Mouse (Mus musculus) spleen, postnatal 4 days (tissue): ENCODE data around the gene 4930524B15Rik.
"Not testable (repeated sequence)": the region's sequence is repeated elsewhere in the genome, so short reads cannot be mapped to it uniquely, and the experiment has no call there.

Experiments used
- DNase-seq, 2 experiments: peaks; one replicate each; pipeline ENCODE4 v3.0.0; 2022; ENCODE audit warnings: low spot score in 2 of 2

4930524B15Rik gene

DNA sequence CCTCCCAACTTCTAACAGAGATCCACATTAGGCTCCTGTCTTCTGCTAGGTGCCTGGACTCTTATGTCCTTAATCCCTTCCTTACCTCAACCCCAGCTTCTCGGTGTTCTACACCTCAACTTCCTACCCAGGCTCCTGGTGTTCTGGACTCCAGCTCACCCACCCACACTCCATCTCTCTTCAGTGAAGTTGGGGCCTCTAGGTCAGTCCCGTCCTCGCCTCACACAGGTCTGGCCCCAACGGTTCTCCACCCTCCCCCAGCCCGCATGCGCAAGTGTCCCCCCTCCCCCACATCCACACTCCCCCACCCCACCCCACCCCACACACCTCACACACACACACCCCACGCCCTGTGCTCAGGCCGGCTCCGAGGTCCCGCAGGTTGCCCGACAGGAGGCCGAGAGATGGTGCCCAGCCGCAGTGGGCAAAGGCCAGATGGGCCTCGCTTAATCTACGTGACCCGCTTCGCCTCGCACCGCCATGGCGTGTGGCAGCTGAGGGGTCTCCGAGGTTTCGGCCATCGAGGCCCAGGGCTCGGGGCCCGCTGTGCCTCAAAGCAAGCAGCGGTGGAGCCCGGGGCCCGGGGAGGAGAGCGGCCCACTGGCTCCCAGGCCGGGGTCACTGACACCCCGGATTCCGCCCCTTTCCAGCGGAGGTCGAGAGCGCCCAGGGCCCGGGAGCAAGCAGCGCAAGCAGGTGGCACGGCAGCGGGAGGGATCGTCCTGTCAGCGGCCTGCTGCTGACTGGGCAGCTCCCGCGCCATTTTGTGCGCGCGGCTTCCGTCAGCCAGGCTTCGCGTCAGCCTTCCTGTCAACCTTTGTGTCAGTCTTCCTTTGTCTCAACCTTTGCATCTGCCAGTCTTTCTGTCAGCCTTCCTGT, at the start of gene 4930524B15Rik:
4930524B15Rik (plus strand) TSS at position 337 of the 879 bp plus-strand sequence.
- no peak for DNase-seq

DNA sequence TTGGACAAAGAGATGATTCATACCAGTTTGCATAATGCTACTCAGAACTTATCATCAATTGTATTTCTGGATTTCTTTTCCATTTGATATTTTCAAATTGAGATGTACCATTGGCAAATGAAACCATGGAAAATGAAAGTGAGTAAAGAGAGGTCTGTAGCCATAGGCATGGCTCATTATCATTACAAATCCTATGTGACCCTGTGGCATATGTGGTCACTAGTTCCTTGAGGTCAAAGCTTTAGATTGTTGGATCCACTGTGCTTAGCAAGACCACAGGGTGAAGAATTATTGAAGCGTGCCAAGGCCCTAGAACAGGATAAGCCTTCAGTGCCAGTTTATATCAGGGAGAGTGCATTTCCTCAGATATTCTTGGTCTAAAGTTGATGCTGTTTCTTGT, 47.6 kb upstream of the 4930524B15Rik start:
- DNase-seq: no peak

DNA sequence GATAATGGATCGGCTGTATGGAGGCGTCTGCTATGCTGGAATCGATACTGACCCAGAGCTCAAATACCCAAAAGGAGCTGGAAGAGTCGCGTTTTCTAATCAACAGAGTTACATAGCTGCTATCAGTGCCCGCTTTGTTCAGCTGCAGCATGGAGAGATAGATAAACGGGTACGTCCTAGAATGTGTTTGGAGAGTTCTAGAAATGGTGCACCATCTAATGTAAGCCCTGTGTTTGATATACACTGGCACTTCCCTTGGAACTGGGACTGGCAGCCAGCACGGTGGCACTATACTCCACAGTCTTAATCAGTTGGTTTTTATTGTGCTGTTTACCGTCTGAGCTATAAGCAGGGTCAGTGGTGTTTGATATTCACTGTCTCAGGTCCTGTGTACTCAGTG, 35.3 kb upstream of the 4930524B15Rik start:
- no peak for DNase-seq

DNA sequence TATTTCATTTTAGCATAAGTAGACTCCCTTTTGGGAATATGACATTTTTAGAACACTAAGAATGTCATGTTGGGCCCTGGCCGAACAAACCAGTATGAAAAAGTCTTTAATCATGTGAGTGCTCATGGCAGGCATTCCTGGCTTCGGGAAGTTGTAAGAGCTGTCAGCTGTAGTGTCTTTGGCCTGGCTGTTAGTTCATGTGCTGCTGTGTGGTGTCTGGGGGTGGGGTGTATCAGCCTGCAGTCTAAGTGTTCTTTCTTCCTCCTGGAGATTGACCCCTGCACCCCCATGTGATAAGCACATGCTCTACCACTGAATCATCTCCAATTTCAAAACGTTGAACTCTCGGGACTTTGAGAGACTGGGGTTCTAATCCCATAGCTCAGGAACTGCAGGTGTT, 29.7 kb upstream of the 4930524B15Rik start:
- no peak for DNase-seq

DNA sequence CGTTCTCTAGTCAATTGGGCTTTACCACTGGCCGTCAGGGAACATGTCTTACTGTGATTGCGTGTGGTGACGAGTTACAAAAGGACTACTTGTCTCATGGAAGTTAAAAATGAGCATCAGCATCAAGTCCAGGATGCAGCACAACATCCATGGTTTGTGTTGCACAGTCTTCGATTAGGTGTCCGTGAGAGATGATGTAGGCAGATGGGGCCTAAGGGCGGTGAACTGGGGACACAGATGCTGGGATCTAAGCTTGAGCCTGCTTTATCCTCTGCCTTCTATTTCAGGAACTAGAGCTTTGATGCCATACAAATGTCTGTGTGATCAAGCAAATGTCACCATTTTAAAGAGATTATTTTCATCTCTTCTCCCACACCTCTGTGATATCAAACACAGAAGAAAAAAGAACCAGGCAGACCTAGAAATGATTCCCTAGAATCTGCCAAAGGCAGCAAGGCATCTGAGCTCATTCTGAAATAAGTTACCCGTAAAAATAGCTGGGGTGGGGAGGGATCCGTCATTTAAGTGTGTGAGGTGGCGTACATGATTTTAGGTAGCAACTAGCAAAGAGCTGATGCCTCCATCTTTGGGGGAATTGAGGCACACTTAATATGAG, 28.4 kb upstream of the 4930524B15Rik start:
- no peak for DNase-seq

DNA sequence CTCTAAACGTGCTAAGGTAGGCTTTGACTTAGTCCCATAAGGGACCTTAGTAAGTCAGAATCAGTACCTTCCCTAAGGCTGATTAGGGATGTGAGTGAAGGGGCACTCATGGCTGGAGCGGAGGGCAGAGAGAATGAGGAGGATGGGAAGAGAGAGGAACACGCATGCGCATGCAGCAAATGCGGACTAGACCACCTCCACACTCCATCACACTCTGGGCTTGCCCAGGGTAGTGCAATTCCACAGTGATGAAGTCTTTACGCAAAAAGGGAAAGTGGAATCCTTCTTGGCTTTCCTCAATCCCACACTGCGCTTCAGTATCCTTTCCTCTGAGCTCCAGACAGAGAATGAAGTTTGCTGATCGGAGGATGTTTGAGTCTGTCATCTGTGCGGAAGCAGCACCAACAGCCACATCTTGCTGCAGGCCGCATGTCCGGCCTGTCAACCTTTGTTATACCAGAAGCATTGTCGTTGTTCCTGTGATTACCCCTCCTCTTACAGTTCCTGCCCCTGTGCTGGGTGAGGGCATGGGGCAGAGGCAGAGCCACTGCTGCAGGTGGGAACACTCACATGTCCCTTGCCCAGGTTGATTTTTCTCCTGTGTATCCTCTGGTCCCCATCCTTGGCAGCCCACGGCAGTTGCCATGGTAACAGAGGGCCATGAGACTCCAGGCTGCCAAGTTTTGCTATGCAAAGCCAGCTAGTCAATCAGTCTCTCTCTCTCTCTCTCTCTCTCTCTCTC, 24.3 kb upstream of the 4930524B15Rik start:
- no peak for DNase-seq

DNA sequence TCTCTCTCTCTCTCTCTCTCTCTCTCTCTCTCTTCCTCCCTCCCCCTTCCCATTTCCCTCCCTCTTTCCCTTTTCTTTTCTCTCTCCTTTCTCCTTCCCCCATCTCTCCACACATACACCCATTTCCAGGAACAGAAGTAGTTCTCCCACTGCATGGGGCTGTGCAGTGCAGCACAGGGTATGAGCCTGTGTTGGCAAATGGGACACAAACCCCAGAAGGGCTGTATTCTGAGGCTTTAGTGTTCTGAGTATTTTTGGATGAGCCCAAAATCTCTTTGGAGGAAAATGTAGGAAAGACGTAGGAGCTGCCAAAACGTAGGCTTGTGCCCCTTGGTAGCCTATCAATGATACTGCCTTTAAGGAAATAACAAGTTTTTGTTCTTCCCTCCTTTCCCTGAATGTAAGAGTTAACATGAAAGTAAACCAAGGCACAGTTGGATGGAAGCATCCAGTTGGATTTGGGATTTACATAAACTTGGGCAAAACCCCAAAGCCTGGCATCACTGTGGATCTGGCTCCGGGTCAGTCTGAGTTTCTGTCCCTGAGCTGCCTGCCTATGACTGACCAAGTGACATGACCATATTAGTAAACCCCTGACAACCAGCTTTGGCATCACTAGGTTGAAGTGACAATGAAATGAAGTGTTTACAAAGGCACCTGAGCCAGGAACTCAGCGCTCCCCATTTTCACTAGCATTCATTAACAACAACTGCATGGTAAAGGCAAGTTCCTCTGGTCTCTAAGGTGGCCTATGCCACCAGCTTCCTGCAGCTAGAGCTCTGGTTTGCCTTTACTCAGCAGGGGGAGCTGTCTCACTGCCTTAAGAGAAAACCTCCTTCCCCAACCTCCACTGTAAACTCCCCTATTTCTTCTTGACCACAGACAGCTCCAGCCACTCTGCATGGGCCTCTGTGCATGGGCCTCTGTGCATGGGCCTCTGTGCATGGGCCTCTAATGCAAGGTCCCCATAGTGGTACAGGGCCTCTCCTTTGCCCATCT, 23.5 kb upstream of the 4930524B15Rik start:
- no peak for DNase-seq

DNA sequence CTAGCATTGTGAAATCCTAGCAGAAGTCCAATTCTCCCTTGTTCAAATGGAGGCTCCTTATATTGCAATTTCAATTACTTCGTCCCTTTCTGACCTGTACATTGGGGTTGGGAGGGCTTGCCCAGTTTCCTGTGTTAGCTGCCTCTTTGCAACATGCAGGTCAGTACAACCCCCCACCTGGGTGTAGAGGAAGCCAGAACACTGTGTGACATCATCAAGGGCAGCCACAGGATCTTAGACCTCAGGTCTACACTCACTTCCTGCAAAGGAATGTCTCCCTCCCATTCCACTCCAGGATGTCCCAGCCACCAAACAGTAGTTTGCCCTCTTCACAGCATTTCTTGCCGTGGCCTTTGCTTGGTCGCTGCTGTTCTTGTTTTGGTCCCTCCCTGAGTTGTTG, 19.9 kb upstream of the 4930524B15Rik start:
- DNase-seq: no peak

DNA sequence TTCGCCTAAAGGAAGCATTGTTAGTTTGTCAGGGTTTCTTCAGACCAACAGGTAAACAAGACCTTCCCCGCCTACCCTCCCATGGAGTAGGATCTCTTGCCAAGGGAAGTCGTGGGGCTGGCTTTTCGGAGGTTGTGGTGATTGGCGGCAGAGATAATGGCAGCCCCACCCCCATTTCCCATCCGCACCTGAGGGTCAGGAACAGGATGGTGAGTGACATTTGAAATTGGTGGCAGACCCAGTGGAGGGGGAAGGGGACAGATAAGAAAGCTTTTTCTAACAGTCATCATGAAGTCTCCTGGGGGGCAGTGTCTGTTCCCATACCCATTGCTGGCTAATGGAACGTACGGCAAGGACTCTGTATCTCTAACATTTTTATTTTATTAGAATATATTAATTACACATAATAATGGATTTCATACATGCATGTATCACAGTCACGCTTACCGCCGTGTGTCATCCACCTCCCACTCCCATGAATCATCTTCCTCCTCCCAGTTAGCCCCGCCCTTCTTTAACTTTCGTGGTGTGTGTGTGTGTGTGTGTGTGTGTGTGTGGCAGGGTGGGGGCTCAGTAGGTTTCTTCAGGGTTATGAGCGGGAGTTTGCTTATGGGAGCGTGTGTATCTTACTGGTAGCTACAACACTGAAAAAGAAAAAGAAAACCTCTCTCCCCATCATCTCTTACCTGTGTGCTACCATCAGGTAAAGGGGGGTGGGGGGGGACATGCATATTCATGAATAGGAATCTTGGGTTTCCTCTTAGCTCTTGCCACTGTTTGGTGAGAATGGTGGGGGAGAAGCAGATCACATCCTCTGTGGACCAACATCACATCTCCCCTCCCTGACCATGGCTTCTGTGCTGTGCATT, 16.7 kb upstream of the 4930524B15Rik start:
- DNase-seq: peak in 1 of 2 experiments; percentile 53

DNA sequence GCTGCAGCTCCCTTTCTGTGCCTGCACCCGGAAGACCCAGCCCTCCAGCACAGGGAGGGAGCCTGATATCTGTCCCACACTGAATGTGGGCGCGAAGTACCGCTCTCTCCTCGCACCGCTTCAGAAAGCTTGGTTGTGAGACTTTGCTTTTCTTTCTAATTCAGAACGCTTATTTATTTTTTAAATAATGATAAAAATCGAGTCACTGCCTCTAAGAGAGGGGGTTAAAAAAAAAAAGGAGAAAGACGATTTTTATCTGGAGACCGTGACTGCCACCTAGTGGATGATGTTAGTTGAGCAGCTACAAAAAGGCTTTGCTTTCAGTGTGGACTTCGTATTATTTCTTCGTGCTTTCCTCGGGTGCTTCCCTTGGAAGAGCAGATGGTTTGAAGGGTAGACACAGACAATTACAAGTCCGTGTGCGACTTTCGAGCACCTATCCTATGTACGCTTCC, 16.0 kb upstream of the 4930524B15Rik start:
- DNase-seq: peak; percentile 65 to 83

DNA sequence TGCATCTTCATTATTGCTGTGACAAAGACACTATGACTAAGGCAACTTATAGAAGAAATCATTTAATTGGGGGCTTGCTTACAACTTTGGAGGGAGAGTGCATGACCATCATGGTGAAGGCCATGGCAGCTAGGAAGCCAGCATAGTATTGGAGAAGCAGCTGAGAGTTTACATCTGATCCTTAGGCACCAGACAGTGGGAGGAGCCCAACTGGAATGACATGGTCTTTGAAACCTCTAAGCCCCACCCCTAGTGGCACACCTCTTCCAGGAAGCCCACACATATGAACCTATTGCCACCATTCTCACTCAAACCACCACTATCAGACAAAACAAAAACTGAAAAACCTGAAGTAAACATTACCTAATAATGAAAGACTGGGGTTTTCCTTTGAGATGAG, 5.3 kb upstream of the 4930524B15Rik start:
- peak in 1 of 2 experiments; percentile 14 for DNase-seq

DNA sequence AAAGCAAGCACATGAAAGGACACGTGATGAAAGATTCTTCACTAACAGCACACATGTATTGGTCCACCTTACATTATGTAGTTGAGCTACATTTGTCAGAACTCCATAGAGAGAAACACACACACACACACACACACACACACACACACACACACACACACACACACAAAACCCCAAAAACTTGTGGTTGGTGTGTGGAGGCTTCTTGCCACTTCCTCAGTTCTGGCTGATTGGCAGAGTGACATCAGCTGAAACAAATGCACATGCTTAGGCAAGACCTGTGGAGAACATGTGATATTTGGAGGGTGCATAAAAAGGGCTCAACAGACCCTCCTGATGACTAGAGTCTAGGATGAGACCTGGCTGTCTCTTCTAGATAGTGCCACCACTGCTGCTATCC, 1.4 kb upstream of the 4930524B15Rik start:
- DNase-seq: no peak

DNA sequence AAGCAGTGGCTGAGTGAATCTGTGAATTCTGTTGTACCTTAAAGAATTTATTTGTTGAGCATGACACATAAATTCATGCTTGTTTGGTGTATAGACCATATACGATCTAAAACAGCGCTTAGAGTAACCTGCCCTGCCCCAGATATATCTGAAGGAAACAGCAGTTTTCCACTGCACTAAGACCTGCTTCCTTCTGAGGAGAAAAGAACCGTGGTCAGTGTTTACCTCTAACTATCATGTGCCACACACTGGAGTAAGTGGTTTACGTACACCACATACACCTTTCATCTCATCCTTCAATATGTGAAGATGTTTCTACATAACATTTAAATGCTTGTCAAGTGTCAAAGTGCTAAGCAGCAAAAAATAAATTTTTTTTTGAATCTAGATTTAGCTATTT, 8.7 kb downstream of the 4930524B15Rik start:
- no peak for DNase-seq

DNA sequence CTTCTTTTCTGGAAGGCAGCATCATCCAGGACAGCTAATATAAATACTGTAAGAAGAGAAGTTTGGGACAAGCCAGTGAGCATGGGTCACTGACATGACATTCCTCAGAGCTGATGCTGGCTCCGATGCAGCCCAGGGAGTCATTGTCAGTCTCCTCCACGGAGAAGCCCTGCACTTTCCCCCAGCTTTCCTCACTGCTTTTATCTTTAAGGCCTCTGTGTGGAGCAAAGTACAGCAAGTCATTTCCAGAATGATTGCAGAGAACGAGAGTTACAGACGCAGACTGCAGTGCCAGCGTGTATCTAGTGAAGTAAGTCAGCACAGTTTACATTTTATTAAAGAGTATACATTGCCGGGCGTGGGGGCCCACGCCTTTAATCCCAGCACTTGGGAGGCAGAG, 9.4 kb downstream of the 4930524B15Rik start:
- no peak for DNase-seq

DNA sequence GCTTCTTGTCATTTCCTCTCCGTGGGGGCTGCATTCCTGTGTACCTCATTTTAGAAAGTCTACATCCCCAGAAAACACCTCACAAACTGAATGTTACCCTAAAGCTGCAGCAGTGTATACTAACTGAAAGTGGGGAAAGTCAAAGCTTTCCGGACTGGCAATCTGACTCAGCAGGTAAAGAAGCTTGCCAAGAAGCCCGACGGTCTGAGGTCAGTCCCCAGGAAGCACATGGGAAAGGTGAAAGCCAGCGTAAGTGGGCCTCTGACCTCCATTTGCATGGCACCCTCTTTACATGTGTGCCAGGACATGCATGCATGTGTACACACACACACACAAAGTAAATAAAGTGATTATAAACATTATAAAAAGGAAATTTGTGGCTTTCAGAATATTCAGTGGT, 10.3 kb downstream of the 4930524B15Rik start:
- no peak for DNase-seq

DNA sequence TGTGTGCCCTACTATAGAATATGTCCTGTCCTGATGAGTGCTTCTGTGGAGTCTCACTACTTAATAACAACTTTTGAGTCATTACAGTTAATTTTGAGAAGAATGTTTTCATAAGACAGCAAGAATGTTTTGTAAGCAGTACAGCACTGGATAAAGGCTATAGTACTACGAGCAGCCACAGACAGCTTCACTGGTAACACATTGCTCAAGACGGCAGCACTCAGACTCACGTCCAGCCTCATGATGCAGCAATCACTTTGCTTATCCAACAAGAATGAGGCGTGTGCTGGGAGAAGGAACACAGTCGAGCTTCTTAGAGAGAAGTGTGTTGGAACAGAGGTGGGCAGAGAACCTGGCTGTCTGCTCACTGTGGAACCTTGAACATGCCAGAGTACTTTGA, 10.7 kb downstream of the 4930524B15Rik start:
- DNase-seq: no peak

DNA sequence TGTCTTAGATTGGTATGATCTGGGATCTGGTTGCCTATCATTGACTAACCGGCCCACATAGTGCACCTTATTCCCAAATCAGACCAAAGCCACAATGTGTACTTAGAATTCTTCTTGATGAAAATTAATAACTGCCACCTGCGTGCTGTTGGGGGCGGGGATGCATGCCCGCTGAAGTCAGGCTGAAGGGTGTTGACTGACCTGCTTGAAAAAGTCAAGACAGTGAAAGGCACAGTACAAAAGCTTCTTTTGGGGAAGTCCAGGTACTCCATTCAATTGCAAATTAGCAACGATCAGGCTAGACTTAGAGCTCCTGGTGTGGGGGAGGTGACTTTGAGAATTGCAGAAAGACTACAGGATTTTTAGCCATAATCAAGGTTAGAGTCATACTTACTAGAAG, 14.7 kb downstream of the 4930524B15Rik start:
- not testable (repeated sequence) for DNase-seq

DNA sequence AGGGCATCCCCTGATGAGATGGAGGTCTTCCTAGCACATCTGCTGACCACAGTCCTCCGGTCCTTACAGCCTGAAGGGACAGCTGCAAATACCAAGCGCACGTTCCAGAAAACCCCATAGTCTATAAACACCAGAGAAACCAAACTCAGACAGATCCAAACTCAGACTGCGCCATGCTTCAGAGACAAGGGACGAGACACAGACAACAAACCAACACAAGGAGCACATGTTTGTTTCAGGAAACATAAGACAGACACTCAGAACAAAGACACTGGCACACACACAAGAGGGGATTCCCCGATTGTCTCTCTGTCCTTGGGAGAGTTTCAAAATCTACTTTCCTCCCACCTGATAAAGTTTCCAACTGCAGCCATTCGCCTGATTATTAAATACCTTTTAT, 16.4 kb downstream of the 4930524B15Rik start:
- DNase-seq: no peak

DNA sequence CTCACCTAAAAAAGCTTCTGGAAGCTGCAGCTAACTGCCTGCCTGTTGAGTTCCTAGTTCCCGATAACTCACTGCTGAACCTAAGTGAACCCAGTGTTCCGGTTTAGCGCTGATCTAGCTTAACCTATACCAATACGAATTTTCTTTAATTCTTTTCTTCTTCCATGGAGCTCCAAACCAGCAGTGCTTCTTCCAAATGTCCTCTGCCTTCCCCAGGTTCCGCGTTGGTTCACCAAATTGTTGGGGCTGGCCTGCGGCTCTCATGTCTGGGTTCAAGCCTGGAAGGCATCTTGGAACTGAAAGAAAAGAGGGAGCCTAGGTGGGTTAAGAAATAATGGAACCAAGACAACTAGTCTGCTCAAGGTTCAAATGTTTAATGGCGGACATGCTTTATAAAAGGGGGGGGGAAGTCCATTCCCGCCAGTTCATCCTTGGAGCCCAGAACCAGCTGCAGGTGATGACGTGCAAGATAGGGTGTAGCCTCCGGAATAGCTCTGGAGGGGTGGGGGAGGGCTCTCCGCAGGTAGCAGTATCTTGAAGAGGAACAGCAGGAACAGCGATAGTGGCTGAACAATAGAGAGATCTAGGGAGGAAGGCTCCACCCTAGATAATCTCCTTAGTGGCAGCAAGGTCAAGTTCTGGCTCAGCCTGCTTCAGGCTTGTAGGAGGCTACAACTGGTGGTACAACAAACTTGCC, 17.0 kb downstream of the 4930524B15Rik start:
- not testable (repeated sequence) for DNase-seq

DNA sequence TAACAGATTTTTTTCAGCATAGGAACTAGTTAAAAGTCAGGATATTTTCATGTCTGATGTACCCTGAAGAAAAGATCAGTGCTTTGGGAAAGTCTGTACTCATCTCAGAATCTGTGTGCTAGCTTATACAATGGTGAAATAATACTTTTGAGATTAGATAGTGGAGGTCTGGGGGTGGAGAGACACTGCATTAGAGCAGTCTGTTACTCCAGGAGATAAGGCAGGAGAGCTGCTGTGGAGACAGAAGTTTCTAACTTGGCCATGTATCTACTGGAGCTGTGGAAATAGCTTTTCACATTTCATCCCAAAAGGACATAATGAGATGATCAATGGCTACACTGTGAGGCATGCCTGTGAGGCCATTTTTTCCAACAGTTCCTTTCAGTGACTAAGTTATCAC, 17.9 kb downstream of the 4930524B15Rik start:
- DNase-seq: no peak
